Mouse (Mus musculus) lung, adult 2 months (tissue): ENCODE data around the gene Hs1bp3.

Experiments used
- CTCF ChIP-seq: fragments of 200-500 bp; IDR thresholded peaks from 2 replicates; pipeline ENCODE4 v1.5.1; 2011; ENCODE audit warnings: mild to moderate bottlenecking, low read length, control low read depth; ENCODE audit not compliant: insufficient read depth
- POLR2A ChIP-seq: fragments of 200-500 bp; IDR thresholded peaks from 2 replicates; pipeline ENCODE4 v1.6.1; 2011; ENCODE audit warnings: low read depth, mild to moderate bottlenecking, control low read depth, low read length, borderline replicate concordance; ENCODE audit errors: extremely low read depth

DNA sequence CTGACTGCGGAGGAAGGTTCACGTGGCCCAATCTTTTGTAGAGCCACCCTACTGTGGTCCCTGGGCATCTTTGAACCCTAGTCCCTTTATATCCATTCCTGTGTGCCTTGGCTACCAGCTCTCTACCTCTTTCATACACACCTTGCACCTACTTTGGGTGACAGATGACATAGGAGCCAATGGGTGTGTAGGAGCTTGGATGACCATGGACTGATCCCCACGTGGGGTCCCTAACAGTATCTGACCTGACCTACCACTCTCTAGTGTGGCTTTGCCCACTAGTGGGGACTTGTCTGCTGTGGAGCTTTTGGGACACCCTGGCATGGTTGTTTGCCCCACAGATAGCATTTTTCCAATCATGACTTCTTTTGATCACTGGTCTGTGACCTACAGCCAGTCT, 30.1 kb downstream of the Hs1bp3 start:
- no peak for TF ChIP-seq CTCF
- TF ChIP-seq POLR2A = no peak
